Mouse (Mus musculus) cerebellum, adult (tissue): ENCODE data around the gene Mybphl.

Experiments used
- ATAC-seq: cut with Nextera tagmentation; 2 replicates; pipeline ENCODE4 v1.9.2; 2017; ENCODE audit warnings: mild to moderate bottlenecking, moderate library complexity, mixed read lengths; ENCODE audit not compliant: insufficient number of reproducible peaks, low FRiP score, low TSS enrichment

Mybphl gene

DNA sequence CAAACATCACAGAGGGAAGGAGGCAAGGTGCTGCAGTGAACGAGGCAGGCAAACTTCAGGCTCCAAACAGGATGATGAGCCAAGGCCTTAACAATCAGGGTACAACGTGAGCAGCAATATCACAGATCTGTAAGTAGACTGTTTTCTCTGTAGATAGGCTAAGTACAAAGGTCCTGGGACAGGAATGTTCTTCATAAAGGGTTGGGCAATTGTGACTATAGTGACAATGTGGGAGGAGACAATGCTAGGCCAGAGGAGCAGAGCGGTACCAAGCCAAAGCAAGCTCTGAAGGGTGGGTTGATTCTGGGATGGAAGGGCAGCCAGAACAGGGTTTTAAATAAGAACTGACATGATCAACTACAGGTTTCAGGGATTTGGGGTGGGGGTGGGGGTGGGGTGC is 3.1 kb downstream of the Mybphl start:
- no peak for ATAC-seq

DNA sequence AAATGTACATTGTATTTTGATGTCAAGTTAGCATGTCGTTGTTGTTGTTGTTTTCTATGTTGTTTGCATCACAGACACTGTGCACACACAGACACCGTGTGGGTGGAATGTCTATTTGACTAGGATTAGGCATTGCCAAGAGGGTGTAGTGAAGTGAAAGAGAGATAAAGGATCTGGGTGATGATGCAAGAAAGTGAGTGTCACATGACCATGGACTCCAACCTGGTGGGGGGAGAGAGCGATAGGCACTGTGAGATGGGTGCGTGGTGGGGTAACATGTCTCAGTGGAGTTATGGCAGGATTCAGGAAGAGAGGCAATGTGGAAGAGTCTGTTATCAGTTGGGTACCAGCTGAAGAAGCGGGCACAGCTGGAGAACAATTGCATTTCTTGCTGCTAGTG is 4.0 kb downstream of the Mybphl start:
- no peak for ATAC-seq

DNA sequence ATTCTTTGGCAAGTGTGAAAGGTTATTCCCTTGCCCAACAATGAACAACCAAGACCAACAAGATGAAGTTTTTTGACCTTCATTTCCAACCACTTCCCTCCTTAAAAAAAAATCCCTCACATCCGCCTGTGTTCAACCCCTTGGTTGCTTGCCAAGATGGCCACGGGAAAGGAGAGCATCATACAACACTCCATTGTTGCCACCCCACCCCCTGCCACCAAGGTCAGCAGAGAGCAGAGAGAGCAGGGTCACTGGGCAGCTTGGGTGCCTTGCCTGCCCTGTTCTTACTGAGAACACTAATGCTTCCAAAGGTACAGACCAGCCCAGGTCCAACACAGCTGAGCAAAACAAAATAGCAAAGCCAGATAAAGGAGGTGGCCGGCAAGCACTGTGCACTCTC is 7.6 kb downstream of the Mybphl start:
- no peak for ATAC-seq

DNA sequence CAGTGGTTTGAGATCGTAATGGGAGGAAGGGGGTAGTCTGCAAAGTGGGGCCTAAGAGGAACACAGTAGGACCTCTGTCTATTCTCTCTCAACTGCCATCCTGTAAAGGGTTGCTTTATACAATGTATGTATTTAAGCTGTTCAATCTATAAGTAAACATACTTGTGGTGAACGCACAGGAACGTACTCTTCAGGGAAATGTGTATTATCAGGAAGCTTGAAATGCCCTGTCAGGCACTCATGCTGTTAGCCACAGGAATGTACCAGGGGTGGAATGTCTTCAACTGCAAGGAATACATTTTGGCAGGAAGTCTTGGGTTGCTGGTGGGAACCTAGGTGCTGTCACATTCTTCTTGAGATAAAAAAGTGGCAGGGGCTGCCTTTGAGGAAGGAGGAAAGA is 8.0 kb downstream of the Mybphl start:
- ATAC-seq: no peak

DNA sequence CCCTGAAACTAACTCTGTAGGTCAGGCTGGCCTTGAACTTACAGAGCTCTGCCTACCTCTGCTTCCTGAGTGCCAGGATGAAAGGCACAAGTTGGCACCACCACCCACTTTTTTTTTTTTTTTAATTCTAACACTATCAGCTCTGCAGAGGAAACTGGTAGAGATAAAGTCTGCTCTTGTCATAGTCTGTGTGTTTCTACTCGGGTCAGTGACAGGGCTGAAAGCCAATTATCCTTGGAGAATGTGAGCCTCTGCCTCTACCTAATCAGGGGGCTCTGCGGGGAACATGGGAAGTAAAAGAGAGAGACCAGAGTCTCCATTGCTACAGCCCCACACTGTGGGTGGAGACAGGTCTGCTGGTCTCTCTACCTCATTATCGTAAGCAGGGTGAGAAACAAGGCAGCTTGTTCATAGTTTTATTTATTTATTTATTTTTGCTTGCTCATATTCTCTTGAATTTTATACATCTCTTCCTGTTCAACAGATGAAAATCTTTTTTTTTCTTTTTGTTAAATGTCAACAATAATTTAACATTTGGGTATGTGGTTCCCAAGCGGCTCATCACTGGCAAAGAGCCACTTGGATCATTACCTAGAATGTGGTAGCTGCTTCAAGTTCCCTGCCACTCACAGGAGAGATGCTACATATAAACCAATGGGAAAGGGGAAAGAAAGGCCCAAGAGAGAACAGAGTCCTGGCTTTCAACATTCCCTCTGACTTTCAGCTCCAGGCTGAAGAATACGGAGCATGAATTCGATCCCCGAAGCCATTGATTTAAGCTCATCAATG is 14.4 kb downstream of the Mybphl start:
- no peak for ATAC-seq

DNA sequence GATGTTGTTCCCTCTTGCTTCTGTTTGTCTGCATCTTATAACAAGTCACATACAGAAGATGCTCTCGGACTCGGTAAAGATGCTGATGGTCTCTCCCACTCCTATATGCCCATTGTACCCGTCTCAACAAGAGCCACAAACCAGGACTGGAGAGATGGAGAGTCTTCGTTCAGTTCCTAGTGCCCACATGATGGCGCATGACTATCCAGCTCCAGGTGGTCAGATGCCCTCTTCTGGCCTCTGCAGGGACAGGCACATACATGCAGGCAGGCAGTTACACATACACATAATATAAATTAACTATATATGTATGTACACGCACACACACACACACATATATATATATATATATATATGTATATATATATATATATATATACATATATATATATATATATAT is 16.0 kb downstream of the Mybphl start:
- no peak for ATAC-seq

DNA sequence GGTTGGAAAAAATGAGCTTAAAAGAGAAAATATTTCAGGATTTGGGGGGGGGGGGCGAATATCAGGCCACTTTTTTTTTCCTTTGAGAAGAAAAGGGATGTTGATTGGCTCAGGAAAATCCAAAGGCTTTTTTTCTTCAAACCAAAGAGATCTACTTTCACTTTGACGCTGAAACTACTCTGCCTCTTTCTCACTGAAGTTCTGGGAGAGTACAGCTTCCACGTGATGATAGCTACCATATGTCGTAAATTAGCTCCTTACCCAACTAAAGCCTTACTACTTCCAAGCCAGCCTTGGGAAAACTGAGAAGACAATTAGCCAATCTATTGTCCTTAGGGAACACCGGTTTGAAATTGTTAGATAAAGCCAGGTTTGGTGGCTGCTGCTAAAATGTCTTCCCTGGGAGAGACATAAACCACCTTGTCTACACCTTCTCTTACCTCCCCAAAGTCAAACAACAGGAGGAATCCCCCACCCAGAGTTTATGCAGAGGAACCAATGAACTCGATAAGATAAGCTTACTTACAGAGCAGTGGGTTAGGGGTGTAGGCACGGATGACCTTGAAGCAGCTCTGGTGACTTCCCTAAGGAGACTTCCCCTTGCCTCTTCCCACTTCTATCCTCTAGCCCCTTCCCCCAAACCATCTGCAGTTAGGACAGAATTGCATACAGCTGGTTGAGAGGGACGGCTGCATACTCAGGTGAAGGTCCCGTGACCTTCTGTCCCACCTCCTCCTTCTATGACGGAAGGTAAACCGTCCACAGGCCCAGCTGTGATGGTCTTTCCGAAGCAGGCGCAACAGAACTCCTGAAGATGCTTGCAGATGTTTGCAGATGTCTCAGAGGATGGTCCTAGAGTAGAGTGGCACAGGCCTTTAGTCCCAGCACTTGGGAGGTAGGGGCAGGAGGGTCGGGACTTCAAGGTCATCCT is 17.5 kb downstream of the Mybphl start:
- no peak for ATAC-seq

DNA sequence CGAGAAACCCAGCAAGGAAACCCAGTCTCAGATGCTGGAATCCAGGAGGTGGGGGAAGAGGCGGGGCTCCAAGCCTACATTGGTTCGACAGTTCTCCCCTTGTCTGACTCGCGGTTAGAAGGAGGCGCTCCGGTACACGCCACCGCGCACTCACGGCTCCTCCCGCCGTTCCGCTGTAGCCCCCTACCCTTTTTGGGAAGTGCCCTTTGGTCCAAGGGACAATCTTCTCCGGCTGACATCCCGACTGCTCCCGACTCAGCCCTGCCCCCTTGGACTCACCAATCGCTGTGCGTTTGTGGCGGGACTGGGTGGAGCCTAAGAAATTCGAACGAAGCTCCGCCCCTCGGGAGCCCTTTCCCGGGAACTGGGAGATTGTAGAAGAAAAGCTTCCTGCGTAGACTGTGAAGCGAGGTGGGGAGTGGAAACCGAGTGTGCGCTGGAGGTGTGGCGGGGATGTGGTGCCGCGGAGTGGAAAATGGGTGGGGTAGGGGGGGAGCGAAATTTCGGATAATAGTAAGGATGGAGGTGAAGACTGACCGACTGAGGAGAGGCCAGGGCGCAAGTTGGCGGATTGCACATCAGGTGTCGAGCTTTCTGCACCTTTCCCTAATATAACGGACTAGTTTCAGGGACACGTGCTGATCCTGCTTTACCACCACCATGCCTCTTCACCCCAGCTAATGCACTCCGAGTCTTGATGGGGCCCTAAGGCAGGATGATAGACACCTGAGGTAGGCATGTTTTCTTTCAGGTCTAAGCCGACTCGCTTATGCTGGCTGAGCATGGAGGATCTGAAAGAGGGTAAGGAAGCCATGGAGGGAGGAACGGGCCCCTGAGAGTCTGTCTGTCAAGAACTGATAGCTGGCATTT is 19.0 kb downstream of the Mybphl start, which contains the start of gene Psrc1:
TSS of gene Psrc1 (plus strand) at position 355 of the 870 bp plus-strand sequence.
- ATAC-seq: peak; percentile 87

DNA sequence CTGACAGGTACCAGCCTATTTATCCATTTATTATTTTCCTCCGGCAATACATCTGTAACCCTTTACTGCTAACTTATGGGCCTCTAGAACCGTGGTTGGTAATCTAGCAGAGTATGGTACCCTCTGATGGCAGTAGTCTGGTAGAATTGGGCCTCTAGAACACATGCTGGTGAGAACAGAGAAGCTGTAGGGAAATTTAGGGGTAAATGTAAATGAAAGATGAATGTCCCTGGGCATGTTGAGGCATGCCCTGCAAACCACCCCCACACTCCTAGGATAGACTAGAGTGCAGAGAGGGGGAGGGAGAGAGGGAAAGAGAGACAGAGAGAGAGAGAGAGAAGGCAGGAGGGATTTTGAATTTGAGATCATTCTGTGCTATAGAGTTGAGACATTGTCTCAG is 19.7 kb downstream of the Mybphl start:
- no peak for ATAC-seq

DNA sequence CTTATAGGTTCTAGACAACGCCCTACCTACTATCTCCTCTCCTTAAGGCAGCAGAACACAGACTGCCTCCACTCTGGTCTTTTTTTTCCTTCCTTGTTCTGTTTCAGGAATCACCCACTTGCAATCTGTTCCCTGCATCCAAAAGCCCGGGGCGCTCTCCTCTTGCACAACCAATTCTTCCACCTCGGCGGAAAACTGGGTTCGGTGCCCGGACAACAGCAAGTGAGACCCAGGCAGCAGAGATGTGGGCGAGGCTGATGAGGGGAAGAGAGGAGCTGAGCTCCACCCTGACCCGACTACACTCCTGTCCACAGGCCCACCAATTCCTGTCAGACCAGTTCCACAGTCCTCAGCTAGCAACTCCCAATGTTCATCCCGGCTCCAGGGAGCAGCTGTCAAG is 21.5 kb downstream of the Mybphl start:
- ATAC-seq: no peak

DNA sequence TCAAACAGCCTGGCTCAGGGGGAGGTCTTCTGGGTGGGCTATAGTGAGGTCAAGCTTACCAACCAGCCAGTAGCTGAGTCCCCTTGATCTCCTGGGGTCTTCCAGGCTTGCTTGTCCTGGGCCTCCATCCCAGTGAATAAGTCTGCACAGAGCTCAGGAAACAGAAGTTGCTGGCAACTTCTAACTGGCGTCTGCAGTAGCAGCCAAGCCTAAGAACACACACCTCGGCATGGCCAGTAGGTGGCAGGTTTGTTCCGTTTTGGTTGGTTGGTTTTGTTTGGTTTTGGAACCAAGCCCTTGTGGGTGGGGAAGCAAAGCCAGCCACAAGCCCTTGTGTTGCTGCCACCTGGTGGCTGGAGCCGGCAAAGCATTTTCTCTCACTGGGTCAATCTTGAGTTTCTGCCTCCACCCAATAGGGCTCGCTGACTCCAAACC is 24.4 kb downstream of the Mybphl start:
- peak; percentile 72 for ATAC-seq

DNA sequence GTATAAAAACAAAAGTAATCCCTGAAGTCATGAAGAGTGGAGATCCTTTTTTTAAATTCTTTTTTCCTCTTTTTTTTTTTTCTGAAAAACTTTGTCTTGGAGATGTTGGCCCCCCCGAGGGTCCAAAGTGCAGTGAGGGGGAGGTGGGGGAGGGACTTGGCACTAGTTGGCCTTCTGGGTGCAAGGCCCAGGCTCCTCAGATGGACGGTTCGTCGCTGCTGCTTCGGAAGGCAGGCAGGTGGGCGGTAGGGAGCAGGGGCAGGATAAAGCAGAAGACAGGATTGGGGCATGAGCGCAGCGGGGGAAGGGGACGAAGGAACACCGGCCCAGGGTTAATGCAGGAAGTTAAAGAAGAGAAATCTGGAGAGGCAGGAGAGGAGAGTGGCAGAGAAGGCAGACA is 27.6 kb downstream of the Mybphl start:
- no peak for ATAC-seq

DNA sequence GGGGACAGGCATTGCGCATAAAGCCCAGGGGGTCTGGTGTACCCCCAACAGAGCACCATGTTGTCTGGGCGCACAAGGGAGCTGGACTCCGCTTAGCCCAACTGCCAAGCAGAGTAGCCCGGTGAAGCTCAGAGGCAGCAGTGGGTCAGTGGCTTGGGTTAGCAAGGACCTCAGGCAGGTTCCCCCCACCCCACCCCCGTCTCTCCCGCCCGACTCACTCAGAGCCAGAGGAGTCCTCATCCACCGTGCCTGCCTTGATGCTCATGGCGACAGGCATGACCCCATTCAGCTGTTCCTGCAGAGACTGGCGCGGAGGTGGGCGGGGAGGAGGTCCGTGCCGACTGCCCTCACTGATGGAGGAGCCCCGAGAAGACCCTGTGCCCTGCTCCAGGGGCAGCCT is 28.1 kb downstream of the Mybphl start:
- ATAC-seq: no peak

DNA sequence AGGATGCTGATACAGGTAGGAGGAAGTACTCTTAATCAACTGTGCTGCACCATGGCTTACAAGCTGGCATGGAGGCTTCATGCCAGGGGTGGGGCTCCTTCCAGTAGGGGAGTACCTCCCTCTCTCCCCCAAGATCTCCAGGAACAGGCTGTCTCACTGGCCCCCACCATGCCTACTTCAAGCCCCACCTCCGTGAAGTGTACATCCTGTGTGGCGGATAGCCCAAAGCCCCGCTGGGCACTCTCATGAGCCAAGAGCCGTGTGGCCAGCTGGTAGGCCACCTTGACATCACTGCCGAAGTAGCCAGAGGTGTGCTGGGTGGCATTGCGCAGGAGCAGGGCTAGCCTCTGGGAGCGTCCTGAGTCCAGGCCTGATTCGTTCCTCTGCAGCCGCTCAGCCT is 33.6 kb downstream of the Mybphl start:
- no peak for ATAC-seq

DNA sequence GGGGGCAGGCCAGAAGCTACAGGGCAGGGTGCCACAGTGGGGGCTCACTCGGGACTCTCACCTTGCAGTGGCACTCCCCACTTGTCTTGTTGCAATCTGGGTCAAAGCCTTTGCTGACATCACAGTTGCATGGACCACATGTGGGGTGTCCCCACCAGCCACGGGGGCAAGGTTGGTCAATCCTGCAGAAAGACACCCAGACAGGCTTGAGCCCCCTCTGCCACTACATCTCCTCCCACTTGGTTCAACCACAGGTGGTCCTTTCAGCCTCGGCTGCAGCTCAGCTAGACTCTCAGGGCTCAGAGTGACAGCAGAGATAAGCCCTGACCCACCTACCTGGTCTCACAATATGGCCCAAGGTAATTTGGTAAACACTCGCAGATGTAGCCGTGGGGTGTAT is 35.7 kb downstream of the Mybphl start:
- ATAC-seq: no peak

DNA sequence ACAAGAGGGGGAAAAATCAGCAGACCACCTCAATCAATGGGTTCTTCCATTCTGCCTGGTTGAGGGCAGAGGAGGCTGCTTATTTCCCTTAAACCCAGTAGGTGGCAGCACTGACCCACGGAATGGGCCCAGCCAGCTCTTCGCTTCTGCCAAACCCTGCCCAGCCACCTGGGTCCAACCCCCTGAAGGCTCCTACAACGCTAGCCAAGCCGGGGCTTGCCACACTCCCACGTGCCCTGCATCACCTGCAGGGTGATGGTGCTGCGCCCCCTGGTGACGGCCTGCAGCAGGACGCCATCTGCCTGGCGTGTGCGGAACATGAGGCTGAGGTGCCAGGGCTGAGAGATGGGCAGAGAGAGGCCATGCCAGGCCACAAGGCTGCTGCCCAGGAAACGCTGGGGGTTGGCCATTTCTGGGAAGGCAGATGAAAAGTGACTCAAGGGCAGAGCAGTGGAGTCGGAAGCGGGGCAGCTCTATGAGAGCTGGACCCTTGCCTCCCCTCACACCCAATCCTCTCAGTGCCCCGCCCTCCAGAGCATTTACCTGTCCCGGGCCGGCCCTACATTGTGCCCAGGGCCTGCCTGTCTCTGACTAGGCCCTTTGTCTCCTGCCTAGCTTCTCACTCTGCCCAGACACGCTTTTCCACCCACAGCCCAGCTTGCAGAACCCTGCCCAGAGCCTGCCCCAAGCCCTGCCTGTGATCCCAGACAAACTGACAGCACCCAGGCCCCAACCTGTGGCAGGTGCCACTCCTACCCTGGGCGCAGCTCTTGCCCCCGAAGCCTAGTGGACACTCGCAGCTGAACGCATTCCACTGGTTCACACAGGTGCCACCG is 37.2 kb downstream of the Mybphl start:
- ATAC-seq: peak; percentile 84

DNA sequence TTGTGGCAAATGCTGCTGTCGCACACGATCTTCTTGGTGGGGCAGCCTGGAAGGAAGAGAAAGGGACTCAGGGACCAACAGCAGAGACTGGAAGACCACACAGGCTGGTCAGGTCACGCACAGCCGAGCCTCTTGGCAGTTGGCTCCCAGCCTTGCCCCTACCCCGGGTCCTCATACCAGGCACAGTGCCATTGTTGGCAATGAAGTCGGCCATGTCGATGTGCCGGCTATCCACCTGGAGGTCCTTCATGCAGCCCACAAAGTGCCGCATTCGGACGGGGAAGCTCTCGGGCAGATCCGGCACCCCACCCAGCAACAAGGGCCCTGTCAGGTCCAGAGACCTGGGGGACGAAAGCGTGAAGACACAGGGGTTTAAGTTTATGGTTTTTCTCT is 37.8 kb downstream of the Mybphl start:
- ATAC-seq: no peak

DNA sequence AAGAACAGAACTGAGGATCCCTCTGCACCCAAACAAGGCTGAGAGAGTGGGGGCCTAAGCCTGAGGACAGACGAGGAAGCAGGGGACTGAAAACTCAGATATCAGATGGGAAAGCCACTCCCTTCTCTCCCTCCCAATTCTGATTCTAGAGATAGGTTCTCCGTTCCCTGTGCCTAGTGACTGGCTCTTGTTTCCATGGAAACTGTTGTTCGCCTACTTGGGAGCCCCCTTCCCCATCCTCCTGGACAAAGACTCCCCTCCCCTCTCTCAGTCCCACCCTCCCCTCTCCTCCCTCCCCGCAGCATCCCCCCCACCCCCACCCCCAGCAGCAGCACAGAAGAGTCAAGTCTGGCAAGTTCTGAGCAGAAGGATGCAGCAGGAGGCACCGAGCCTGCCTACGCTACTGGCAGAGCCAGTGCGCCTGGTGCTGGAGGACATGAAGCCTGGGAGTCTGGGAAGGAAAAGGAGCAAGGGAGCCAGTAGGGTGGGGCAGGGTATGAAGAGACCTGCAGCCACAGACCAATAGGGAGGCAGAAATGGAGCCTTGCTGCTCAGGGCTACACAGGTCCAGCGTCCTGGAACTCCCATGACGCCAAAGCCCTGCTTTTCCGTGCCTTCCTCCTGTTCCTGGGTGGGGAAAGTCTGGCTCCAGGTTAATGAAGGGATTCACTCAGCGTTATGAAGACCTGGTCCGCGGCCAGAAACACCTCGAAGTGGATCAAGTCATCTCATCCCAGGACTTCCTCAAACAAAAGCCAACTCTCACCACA is 41.0 kb downstream of the Mybphl start:
- no peak for ATAC-seq

DNA sequence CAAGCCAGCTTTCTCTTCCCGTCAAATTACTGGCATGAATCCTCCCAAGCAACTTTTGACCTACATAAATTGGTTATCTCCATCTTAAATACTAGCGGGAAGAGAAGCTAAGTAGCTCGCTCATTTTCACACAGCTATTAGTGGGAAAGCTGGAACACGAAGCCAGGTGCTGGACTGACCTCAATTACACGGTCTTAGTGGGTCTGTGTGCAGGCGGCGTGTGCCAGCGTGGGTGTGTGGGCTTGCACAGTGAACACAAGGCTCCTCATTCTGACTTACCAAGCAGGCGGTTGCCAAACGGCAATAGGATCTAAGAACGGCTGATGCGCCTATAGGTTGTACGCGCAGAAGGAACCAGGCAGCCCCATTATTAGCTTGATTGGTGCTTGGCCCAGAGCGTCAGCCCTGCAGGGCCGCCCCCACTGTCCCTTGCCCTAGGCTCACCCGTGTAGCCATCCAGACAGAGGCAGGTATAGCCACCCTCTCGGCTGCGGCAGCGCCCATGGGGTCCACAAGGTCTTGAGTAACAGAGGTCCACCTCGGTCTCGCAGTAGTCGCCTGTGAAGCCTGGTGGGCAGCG is 41.7 kb downstream of the Mybphl start:
- no peak for ATAC-seq
